Mouse (Mus musculus): Measurements from ENCODE around the gene Dcbld1.

Dcbld1 gene

DNA sequence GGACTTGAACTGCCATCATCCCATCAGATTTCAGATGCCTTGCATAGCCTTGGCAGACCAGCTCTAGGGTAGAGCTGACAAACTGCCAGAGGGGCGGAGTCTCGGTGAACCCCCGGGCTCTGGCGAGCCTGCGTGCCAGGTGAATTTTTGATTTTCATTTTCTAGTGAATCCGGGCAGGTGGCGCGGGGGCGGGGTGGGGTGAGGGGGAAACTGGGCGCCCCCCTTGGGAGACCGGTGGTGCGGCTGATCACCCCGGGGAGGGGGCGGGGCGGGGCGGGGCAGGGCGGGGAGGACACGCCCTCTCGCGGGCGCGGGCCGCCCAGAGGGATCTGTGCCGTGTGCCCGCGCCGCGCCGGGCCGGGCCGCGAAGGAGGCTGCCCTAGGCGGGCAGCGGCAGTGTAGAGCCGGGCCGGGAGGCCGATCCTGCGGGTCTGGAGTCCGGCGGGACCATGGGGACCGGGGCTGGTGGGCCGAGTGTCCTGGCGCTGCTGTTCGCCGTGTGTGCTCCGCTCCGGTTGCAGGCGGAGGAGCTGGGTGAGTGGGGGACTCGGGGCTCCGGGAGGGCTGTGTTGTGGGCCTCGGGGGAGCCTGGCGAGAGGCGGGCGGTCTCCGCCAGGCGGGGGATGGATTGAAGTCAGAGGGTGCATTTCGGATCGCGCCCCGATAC is at the start of gene Dcbld1:
TSS of gene Dcbld1 (plus strand) at position 319 of the 668 bp plus-strand sequence.
- peak; percentile 13 for DNase-seq (ENCODE audit: low spot score)

DNA sequence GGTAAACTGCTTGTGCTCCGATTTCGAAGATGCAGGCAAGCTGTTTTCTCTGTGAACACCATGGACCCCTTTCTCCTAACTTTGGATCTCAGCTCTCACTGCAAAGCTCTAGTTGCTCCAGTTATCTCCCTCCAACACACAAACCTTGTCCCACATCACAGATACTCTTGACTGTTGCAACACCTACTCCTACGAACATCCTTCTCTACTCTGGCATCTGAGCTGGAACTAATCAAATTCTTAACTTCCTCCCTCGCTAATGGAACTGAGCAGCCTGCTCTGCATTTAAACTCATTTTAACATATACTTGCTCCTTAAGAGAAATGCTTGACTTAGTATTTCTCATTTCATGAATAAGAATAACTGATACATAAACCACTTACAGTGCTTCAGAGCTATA is 47.5 kb upstream of the Dcbld1 start:
- DNase-seq (ENCODE audit: low spot score): no peak

GRCm38 (mm10) chr10:52194957-52195852 is 38.2 kb upstream of the Dcbld1 start, which contains the start of gene Ros1:
Ros1 (minus strand) TSS chr10:52195244.
- DNase-seq (ENCODE audit: low spot score): no peak

DNA sequence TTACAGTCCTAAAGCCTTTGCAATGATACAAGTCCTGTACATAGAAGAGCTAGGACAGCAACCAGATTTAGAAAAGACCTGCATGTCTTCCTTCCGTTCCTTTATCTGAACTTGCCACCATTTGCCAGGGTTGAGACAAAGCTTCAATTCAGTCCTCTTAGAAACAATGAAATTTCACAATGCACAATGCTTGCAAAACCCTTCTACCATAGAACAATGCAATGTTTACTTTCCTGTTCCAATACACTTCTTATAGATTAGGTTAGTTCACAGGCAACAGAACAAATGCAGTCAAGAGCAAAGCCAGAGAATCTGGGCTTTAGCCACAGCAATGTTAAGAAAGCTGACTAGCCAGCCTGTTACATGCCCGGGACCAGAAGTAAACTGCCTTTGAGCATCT is 29.4 kb upstream of the Dcbld1 start:
- DNase-seq (ENCODE audit: low spot score): no peak

DNA sequence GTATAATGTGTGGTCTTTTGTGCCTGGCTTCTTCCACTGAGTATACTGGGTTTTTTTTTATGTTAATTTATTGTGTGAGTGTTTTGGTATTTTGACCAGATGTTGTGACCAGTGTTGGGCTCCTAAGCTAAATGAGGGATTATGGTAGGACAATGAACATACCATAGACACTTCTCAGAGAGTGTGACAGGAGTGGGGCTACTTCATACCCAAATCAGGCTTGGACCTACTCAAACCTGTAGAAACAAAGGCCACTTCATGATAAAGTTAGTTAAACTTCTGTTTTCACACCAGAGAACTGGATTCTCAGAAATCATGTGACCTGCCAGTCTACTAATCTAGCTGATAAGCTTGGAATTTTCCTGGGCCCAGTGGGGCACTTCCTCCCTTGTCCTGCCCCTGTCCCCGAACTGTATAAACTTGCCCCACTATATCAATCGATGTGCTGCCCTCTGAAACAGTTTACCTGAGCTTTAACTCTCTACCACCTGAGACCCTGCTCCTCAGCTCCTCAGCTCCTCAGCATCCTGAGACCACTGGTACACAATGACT is 18.1 kb upstream of the Dcbld1 start:
- DNase-seq (ENCODE audit: low spot score): no peak

DNA sequence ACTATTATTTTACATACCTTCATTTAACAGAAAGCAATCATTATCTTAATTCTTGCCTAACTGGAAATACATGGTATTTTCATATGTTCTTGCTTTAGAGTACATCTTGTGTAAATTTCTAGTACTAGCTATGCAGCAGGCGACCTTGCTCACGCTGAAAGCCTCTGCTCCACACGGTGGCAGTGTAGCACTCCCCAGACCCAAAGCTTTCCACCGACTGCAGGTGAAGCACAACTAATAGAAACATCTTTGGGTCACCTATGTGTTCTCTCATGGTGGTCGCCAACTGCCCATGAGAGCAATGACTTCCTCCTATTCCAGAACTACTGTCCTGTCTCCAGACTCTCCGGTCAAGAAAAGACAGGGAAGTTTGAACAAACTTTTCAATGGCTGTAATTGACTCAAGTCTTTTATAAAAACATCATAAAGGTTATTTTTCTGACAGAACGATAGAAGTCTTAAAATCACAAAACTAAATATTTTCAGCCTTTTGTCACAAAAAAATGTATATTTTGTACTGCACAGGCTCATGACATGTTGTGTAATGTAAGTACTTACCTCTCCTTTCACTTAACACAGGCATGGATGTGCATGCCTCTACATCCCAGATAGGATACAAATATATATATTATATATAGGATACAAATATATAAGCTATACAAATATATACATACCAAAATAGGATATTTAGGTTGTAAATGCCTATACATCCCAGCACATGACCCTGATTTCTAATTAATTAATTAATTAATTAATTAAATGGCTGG is 16.4 kb upstream of the Dcbld1 start:
- peak; percentile 8 for DNase-seq (ENCODE audit: low spot score)

DNA sequence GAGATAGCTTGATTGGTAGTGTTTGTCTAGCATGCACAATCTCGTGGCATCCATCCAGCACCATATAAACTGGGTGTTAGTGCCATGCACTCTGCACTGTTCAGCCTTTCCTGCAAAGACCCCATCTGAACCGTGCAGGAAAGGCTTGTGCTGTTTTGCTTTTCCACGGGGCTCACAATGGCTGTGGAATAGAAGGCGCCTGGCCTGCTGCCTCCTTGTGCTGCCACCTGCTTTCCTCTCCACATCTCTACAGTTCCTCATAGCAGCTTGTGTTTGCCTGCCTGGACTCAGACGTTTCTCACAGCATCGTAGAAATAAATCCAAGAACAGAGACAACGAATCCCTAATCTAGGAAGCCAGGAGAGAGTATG is 15.9 kb upstream of the Dcbld1 start:
- no peak for DNase-seq (ENCODE audit: low spot score)

GRCm38 (mm10) chr10:52219600-52219999 is 13.8 kb upstream of the Dcbld1 start:
- DNase-seq (ENCODE audit: low spot score): no peak

GRCm38 (mm10) chr10:52232196-52233176 is 933 bp upstream of the Dcbld1 start:
- peak; percentile 4 for DNase-seq (ENCODE audit: low spot score)

- peak; percentile 13 for DNase-seq (ENCODE audit: low spot score)
Observed at GRCm38 (mm10) chr10:52233969-52234653, 692 bp downstream of the Dcbld1 start.

DNA sequence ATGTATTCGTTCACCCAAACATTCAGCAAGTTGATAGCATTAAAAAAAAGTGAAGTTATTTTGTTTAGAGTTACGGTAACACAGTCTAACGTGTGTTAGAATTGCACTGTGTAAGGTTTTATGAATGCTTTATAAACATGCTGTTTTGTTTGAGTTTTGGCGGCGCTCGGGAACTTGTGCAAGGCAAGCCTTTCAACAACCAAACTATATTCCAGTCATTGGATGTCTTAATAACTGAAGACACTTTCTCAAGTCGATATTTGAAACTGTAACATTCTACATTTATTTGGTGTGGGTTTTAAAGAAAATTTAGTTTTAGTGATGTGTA is 1.2 kb downstream of the Dcbld1 start:
- DNase-seq (ENCODE audit: low spot score): no peak

DNA sequence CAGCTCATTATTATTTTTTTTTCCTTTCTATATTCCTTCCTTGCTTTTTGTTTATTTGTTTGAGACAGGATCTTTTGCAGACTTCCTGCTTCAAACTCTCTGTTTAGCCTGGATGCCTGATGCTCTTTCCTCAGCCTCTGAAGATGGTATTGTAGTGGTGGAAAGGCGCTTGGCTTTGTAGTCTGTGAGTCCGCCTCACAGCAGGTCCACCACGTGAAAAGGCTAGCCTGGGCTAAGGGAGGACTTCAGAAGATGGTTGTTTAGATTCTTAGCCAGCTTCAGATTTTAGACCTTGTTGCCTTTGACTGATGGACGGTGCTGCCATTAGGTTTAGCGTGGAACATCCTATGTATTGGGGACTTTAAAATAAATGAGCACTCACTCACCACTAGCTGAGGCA is 2.0 kb downstream of the Dcbld1 start:
- no peak for DNase-seq (ENCODE audit: low spot score)

DNA sequence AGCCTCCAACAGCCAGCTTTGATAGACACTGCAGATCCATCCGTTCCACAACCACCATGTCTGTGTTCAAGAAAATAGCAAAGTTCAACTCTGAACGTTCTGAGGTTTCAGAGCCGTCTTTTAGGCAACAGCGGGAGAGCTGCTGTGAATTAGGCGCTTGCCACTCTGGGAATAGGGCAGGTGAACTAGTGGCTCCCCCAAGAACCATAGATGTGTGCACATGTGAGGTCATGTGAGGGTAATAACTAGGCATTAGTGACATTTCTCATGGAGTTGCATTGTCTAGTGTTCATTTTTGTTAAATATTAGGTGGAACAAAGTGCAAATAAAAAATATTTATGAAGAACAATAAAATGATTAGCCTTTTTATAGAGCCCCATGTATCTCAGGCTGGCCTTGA is 8.6 kb downstream of the Dcbld1 start:
- DNase-seq (ENCODE audit: low spot score): no peak

DNA sequence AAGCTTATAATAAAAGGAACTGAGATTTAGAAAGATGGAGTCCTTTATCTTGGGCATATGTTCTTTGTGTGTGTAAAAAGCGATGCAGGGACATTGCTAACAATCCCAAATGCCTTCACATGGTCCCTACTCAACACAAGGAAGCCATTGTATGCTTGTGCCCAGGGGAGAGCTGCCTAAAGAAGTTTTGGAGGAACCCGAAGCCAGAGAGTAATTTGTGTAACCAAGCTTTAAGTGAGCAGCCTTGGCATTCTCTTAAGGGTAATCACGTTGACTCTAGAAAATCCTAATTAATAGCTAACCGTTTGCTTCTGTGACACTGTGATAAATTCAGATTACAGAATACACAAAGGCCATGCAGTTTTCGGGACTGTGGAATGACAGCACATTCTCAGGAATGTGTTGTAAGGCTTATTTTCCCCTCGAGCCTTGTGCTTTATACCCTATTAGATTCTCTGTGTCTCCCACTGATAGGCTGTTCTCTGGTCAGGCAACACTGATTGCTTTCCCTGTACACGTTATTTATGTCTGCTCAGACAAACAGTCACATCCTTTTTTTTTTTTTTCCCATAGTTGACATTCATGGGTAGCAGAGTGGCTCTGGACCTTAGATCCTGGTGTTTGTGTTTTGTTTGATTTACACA is 9.4 kb downstream of the Dcbld1 start:
- no peak for DNase-seq (ENCODE audit: low spot score)

GRCm38 (mm10) chr10:52246207-52246606 is 12.8 kb downstream of the Dcbld1 start:
- no peak for DNase-seq (ENCODE audit: low spot score)

- DNase-seq (ENCODE audit: low spot score): no peak
Observed at GRCm38 (mm10) chr10:52252240-52252639, 18.8 kb downstream of the Dcbld1 start.

DNA sequence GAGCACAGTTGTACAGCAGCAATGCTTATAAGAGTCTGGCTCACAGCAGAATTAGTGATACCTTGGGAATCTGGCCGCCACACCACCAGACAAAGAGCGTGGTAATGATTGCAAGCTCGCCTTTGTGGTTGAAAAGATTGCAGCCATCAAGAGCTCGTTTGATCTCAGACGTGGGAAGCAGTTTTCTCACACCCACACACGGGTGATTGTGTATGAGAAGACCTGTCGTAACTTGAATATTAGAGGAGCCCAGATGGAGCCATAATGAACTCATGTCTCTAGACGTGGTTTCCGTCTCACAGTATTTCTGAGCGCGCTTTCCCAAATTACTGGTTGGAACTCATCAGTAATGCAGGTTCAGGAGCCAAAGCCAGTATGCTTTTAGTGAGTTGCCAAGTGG is 20.0 kb downstream of the Dcbld1 start:
- DNase-seq (ENCODE audit: low spot score): no peak

DNA sequence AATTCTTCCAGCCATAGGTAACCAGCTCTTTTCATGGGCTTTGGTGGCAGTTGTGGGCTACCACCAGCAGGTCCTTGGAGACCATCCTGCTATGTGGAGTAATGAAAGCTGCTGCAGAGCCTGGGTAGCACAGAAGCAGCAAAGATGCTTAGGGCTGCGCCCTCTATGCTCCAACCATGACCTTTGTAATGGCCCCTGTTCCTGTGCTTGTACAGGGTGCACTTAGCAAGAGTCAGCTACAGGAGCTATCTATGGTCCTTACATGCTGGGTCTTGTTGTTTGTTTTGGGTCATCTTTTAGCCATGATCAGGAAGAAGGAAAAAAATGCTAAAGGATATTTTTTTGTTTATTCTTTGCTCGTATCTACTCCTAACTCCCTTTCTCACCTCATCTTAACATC is 24.3 kb downstream of the Dcbld1 start:
- no peak for DNase-seq (ENCODE audit: low spot score)

DNA sequence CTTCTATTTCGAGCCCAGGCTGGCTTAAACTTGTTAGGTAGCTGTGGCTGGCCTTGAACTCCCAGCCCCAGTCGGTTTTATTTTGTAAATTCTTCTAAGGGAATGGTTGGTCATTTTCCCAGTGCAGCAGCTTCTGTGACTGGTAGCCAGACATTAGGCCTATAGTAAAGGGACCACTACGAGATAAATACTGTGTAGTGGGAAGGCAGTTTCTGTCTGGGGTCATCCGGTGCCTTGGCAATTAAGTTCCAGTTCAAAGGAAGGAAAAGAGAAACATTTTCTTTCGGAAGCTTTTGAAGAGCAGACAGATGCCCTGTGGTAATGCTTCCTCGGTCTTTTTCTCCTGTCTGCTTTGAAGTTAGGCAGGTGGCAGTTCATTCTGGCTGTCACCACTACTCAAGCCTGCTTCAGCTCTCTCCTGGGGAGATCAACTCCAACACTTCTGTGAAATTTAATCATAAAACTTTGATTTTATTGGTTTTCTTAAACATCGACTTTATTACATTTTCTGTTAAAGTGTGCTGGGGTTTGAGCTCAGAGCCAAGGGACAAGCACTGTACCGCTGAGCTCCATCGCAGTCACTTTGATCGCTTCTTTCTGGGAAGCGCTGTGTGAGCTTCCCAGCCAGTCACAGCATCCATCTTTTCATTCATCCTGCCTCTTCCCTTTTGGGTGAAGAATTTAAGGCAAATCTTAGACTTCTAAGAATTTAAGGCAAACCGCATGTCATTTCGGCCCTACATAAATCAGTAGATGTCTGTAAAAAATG is 24.9 kb downstream of the Dcbld1 start:
- no peak for DNase-seq (ENCODE audit: low spot score)
